Mouse (Mus musculus): ENCODE measurements around the gene B3galt5.

B3galt5 gene

GRCm38 (mm10) chr16:96345117-96345516 lies 109.5 kb downstream of the B3galt5 start:
- CTCF ChIA-PET, result interaction anchor here (1.2 kb wide), 1 partner anchor 12 kb away, joined by 5 read pairs; no protein-coding TSS in a partner anchor

- CTCF ChIA-PET, result interaction anchor here (0.7 kb wide), 1 partner anchor 802 kb away, joined by 9 read pairs; no protein-coding TSS in a partner anchor
These were observed 112.5 kb downstream of the B3galt5 start for GRCm38 (mm10) chr16:96348070-96348469.

- CTCF ChIA-PET, result interaction anchor here (0.5 kb wide), 2 partner anchors 389 to 1323 kb away, joined by 3 read pairs; no protein-coding TSS in a partner anchor
These were observed 113.2 kb downstream of the B3galt5 start for GRCm38 (mm10) chr16:96348766-96349165.

- CTCF ChIA-PET, result interaction anchor here (0.6 kb wide), 1 partner anchor 767 kb away, joined by 10 read pairs; no protein-coding TSS in a partner anchor
These were observed 115.9 kb downstream of the B3galt5 start for GRCm38 (mm10) chr16:96351520-96351919.

GRCm38 (mm10) chr16:96353296-96353896 lies 117.8 kb downstream of the B3galt5 start:
- CTCF ChIA-PET, result no interaction called here

- CTCF ChIA-PET, result no interaction called here
These were observed 118.4 kb downstream of the B3galt5 start for GRCm38 (mm10) chr16:96353996-96354395.

GRCm38 (mm10) chr16:96357903-96358302 lies 122.3 kb downstream of the B3galt5 start:
- CTCF ChIA-PET, result interaction anchor here (0.7 to 1.0 kb wide), 2 partner anchors 13 to 347 kb away, joined by 4 to 5 read pairs; no protein-coding TSS in a partner anchor

- CTCF ChIA-PET, result no interaction called here
These were observed 125.9 kb downstream of the B3galt5 start for GRCm38 (mm10) chr16:96361305-96362124.

GRCm38 (mm10) chr16:96362873-96363272 lies 127.3 kb downstream of the B3galt5 start:
- CTCF ChIA-PET, result no interaction called here

GRCm38 (mm10) chr16:96363277-96363676 lies 127.7 kb downstream of the B3galt5 start:
- CTCF ChIA-PET, result no interaction called here

- CTCF ChIA-PET, result no interaction called here
These were observed 129.3 kb downstream of the B3galt5 start for GRCm38 (mm10) chr16:96364870-96365269.
